Mouse (Mus musculus) ES-E14 (cell line): ENCODE data around the gene Olfr322. TPM values are rescaled to one million over a fixed set of nuclear protein-coding genes. Genes with fewer than 3 reads are reported as not detected.

Source experiments
- DNase-seq: peaks from one replicate; pipeline ENCODE4 v3.0.0-alpha.2; 2013; ENCODE audit warnings: low read depth, low spot score
- H3K27ac ChIP-seq: 2 replicates; pipeline ENCODE4 v1.5.1; 2012; ENCODE audit warnings: low read depth, mild to moderate bottlenecking, low read length, moderate library complexity, mixed read lengths; ENCODE audit not compliant: poor library complexity, insufficient read depth, severe bottlenecking
- H3K36me3 ChIP-seq: 2 replicates; pipeline ENCODE4 v1.6.1; 2012; ENCODE audit warnings: mild to moderate bottlenecking, low read length, moderate library complexity, mixed read lengths; ENCODE audit not compliant: control insufficient read depth, poor library complexity, insufficient read depth, severe bottlenecking
- H3K4me1 ChIP-seq, 2 experiments: fragments of 150-350 bp in 1 of 2; sonication (generic) in 1 of 2; 2 replicates each; pipeline ENCODE4 v1.6.1; 2012; ENCODE audit warnings: low read length in 2 of 2, mild to moderate bottlenecking in 1 of 2, mixed read lengths in 1 of 2; ENCODE audit not compliant: control insufficient read depth in 2 of 2, insufficient read depth in 2 of 2, poor library complexity in 1 of 2
- H3K4me3 ChIP-seq, 2 experiments: fragments of 150-350 bp in 1 of 2; sonication (generic) in 1 of 2; 2 replicates each; pipeline ENCODE4 v1.5.1; 2012; ENCODE audit warnings: low read length in 2 of 2, low read depth in 1 of 2, mild to moderate bottlenecking in 1 of 2, mixed read lengths in 1 of 2; ENCODE audit not compliant: insufficient read depth in 1 of 2, poor library complexity in 1 of 2, severe bottlenecking in 1 of 2
- H3K9ac ChIP-seq: 2 replicates; pipeline ENCODE4 v1.6.1; 2012; ENCODE audit warnings: low read depth, mild to moderate bottlenecking, low read length, mixed read lengths; ENCODE audit not compliant: poor library complexity, insufficient read depth, severe bottlenecking
- H3K9me3 ChIP-seq: fragments of 150-350 bp; sonication (generic); 2 replicates; pipeline ENCODE4 v1.6.1; 2012; ENCODE audit warnings: low read depth, mild to moderate bottlenecking, low read length; ENCODE audit not compliant: control insufficient read depth, insufficient read depth
- CHD2 ChIP-seq: IDR thresholded peaks from 2 replicates; pipeline ENCODE4 v1.6.1; 2014; ENCODE audit warnings: mild to moderate bottlenecking, low read depth, low read length, inconsistent platforms
- HCFC1 ChIP-seq: IDR thresholded peaks from 2 replicates; pipeline ENCODE4 v1.6.1; 2012; ENCODE audit warnings: low read length, inconsistent platforms, borderline replicate concordance; ENCODE audit not compliant: insufficient read depth
- MAFK ChIP-seq: IDR thresholded peaks from 2 replicates; pipeline ENCODE4 v1.6.1; 2014; ENCODE audit warnings: mild to moderate bottlenecking, low read depth, low read length, inconsistent platforms; ENCODE audit not compliant: insufficient read depth
- ZC3H11A ChIP-seq: IDR thresholded peaks from 2 replicates; pipeline ENCODE4 v1.6.1; 2012; ENCODE audit warnings: low read depth, mild to moderate bottlenecking, inconsistent platforms, low read length, borderline replicate concordance
- ZNF384 ChIP-seq: IDR thresholded peaks from 2 replicates; pipeline ENCODE4 v1.6.1; 2012; ENCODE audit warnings: low read depth, low read length, inconsistent platforms
- in situ Hi-C, 2 experiments: fragments of 600-800 bp; cut with MboI; formaldehyde crosslinking; loops; one replicate each; pipeline ENCODE4 v1.15.1; 2025; ENCODE audit warnings: low sequenced_read_pairs in 2 of 2, inconsistent platforms in 1 of 2; ENCODE audit not compliant: unreplicated experiment in 2 of 2
- total RNA-seq: library from RNA; depleted of rRNA; stranded (reverse); fragments of 300-350 nt; gene quantifications from 2 replicates; pipeline ENCODE4 v1.2.3, GENCODE M21; 2012

The Olfr322 gene
- total RNA-seq, 1 experiment, result not detected

DNA sequence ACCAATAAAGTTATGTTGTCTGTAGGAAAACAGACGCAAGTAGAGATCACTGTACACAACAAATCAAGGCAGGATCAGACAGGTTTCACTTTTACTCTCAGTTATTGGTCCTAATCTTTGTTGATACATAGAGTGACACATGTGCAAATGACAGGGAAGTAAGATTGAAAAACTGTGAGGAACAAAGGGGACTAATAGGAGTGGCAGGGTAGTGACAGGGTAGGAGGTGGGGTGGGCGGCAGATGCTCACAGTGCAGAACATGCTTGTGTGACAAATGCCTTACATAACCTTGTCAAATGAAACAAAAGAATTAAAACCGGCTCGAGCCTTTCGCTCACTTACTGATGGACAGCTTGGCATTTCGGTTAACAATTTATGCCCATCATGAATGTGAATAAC is 39.8 kb upstream of the Olfr322 start:
- TF ChIP-seq MAFK (no peak), CHD2 (no peak), ZC3H11A (no peak), ZNF384 (no peak), HCFC1 (no peak)
- no peak overlapping the region for H3K4me3 ChIP-seq
- no peaks in the 10 kb centered on the region for H3K9me3 ChIP-seq
- H3K4me1 ChIP-seq, result no peaks in the 10 kb centered on the region
- no peak overlapping the region for H3K27ac ChIP-seq
- H3K9ac ChIP-seq, result no peak overlapping the region
- no peak for DNase-seq
- in situ Hi-C loops, result no loop called here
- H3K36me3 ChIP-seq, result no peaks in the 10 kb centered on the region

DNA sequence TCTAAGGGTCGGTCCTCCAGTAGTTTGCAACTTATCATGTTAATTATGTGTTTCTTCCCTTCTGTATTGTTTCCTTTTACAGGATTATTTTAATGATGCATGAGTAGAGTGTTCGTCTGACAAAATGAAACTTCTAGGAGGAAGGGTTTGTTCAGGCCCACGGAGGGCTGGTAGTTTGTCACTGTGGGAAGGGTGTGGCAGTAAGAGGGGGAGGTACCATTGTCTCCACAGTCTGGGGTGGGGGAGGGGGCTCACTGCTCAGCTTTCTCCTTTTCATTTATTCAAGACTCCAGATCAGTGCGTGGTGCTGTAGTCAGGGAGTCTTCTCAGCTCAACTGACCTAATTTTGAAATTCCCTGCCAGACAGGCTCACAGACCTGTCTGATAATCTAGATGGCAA is 32.4 kb upstream of the Olfr322 start:
- Histone ChIP-seq H3K4me3 (no peak overlapping the region), H3K36me3 (no peaks in the 10 kb centered on the region), H3K9me3 (no peaks in the 10 kb centered on the region), H3K9ac (no peak overlapping the region), H3K4me1 (no peaks in the 10 kb centered on the region), H3K27ac (no peak overlapping the region)
- TF ChIP-seq HCFC1 (no peak), ZNF384 (no peak), CHD2 (no peak), ZC3H11A (no peak), MAFK (no peak)
- DNase-seq, result no peak
- in situ Hi-C loops, result no loop called here

DNA sequence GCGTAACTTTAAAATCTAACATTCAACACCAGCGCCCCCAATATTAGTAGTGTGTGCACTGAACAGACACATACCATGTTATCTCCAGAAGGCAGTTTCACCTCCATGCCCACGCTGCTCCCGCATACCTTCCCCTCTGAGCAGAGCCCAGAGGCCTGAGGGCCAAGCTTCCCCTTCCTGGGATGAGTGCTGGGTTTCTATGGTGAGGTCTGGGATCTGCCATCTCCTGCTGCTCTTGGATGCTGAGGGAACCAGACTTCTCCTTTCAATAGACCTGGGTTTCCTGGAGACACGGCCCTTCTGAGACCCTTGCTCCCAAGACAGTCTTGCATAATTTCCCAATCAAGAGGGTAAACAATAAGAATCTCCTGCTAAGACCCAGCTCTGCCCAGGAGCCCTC is 28.2 kb upstream of the Olfr322 start, which contains the start of gene Olfr323:
Olfr323 (minus strand) TSS at position 101 of the 400 bp plus-strand sequence.
- Histone ChIP-seq H3K36me3 (no peaks in the 10 kb centered on the region), H3K9me3 (no peaks in the 10 kb centered on the region), H3K4me1 (no peaks in the 10 kb centered on the region), H3K9ac (no peak within 1 kb of the TSS), H3K4me3 (no peak within 1 kb of the TSS), H3K27ac (no peak within 1 kb of the TSS)
- in situ Hi-C loops, result no loop called here
- TF ChIP-seq HCFC1 (no peak), ZNF384 (no peak), MAFK (no peak), ZC3H11A (no peak), CHD2 (no peak)
- DNase-seq, result no peak

DNA sequence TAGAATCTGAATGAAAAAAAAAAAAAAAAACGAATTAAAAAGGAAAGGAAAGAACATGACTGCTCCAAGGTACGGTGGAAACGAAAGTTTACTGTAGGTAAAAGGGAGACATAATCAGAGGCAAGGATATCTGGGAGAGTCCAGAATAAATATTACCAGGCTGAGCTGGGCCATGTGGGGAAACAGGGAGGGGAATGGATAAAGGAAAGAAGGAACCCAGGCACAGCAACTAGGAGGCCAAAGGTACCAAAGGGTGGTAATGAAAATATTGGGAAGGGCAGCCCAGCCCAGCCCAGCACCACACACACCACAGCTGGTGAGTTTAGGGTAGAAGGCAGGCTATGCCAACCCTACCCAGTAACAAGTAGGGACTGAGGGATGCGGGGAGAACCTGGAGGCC is 23.7 kb upstream of the Olfr322 start:
- Histone ChIP-seq H3K9ac (no peak overlapping the region), H3K27ac (no peak overlapping the region), H3K36me3 (no peaks in the 10 kb centered on the region), H3K4me1 (no peaks in the 10 kb centered on the region), H3K4me3 (no peak overlapping the region), H3K9me3 (no peaks in the 10 kb centered on the region)
- in situ Hi-C loops, result no loop called here
- DNase-seq, result no peak
- TF ChIP-seq CHD2, result no peak
- no peak for TF ChIP-seq MAFK
- no peak for TF ChIP-seq ZC3H11A
- no peak for TF ChIP-seq ZNF384
- TF ChIP-seq HCFC1, result no peak

DNA sequence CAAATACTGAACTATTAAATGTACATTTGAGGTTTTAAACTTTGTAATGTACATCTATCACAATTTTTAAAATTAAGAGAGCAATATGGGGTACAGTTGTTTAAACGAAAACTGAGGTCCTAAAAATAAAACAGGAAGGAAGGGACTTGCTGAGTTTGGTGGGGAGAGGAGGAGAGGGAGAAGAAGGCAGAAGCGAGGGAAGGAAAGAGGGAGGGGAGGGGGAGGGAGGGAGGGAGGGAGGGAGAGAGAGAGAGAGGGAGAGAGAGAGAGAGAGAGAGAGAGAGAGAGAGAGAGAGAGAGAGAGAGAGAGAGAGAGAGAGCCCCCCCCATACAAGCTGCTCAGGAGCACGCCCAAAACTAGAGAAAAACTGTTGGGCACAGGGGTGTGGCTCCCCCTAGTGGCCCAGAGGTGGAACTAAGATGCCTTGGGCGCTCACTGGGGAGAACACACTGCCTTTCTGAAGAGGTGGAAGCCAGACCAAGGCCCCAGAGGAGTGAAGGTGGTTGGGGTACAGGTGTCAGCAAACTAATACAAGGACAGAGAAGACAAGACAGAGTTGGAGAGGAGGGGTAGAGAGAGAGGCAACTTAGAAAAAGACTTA is 22.1 kb upstream of the Olfr322 start:
- in situ Hi-C loops, result no loop called here
- Histone ChIP-seq H3K9me3 (no peaks in the 10 kb centered on the region), H3K36me3 (no peaks in the 10 kb centered on the region), H3K9ac (no peak overlapping the region), H3K4me3 (no peak overlapping the region), H3K4me1 (no peaks in the 10 kb centered on the region), H3K27ac (no peak overlapping the region)
- peak; percentile 34 for DNase-seq
- TF ChIP-seq ZC3H11A (no peak), CHD2 (no peak), MAFK (no peak), HCFC1 (no peak), ZNF384 (no peak)
